Mouse (Mus musculus): ENCODE results near the gene Npas4.
"Not testable (repeated sequence)": the region's sequence is repeated elsewhere in the genome, so short reads cannot be mapped to it uniquely, and the experiment has no call there.

The Npas4 gene

DNA sequence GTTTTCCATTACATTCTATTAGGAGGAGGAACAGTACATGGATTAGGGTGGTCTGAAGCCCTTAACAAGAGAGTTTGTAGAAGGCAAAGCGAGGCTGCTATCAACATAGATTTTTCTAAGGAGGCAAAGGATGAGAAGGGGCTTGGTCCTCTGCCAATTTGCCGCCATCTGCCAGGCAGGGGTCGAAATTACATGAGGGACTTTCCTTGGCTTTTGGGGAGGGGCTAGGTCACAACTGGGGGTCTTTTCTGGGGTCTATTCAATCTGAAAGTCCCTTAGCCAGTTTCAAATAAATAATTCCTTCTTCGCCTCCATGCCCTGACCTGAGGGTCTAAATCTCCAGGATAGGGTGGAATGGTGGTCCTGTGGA is at the start of gene Npas4:
Gene Npas4 (minus strand): TSS at position 61 of the 370 bp plus-strand sequence.
- ATAC-seq (ENCODE audit: insufficient number of reproducible peaks, low FRiP score, low TSS enrichment): no peak

DNA sequence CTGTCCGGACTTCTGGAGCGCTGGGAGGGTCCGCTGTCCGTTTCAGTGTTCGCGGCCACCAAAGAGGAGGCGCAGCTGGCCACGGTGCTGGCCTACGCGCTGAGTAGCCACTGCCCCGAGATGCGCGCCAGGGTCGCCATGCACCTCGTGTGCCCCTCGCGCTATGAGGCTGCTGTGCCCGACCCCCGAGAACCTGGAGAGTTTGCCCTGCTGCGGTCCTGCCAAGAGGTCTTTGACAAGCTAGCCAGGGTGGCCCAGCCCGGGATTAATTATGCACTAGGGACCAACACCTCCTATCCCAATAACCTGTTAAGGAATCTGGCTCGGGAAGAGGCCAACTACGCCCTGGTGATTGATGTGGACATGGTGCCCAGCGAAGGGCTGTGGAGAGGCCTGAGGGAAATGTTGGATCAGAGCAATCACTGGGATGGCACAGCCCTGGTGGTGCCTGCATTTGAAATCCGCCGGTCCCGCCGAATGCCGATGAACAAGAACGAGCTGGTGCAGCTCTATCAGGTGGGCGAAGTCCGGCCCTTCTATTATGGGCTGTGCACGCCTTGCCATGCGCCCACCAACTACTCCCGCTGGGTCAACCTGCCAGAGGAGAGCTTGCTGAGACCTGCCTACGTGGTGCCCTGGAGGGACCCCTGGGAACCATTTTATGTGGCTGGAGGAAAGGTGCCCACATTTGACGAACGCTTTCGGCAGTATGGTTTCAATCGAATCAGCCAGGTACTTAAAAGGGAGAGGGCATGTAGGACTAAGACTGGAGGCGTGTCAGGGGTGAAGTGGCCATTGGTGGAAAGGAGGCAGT is 49.4 kb upstream of the Npas4 start:
- no peak for ATAC-seq (ENCODE audit: insufficient number of reproducible peaks, low FRiP score, low TSS enrichment)

DNA sequence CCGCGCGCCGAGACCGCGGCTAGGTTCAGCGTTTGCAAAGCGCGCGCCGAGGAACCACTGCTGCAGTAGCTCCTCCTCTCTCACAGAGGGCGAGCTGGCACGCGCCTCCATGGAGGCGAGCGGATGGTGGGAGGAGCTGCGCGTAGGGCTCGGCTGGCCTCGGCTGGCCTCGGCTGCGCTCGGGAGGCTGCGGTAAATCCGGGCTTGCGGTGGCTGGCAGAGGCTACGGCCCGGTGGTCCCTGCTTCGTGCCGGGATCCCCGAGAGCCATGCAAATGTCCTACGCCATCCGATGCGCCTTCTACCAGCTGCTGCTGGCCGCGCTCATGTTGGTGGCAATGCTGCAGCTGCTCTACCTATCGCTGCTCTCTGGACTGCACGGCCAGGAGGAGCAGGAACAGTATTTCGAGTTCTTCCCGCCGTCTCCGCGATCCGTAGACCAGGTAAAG is 48.6 kb upstream of the Npas4 start, which contains the start of the genes B4gat1 and AC124502.3:
Gene B4gat1 (plus strand): TSS at position 118 of the 448 bp plus-strand sequence.
Gene AC124502.3 (plus strand): TSS at position 183 of the 448 bp plus-strand sequence.
- peak; percentile 79; the same call in 1 of the 2 replicates for ATAC-seq (ENCODE audit: insufficient number of reproducible peaks, low FRiP score, low TSS enrichment)

GRCm38 (mm10) chr19:5037678-5038571 is 47.8 kb upstream of the Npas4 start:
- ATAC-seq (ENCODE audit: insufficient number of reproducible peaks, low FRiP score, low TSS enrichment): peak; percentile 16; the same call in 1 of the 2 replicates

- no peak for ATAC-seq (ENCODE audit: insufficient number of reproducible peaks, low FRiP score, low TSS enrichment)
These were observed 46.5 kb upstream of the Npas4 start for GRCm38 (mm10) chr19:5036577-5036976.

DNA sequence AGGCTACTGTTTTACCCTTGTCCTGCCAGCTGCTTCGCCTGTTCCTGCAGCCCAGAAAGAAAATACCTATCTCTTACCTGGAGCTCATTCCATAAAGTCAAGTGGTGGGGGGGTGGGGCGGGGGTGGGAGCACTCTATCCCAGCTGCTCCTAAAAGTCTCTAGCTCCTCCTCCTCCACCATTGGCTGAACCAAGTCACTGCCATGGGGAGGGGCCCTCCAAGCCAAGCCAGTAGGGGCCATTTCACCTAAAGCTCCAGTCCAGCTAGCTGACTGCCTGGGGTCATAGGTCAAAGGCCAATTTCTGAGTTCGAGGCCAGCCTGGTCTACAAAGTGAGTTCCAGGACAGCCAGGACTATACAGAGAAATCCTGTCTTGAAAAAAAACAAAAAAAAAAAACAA is 42.6 kb upstream of the Npas4 start:
- ATAC-seq (ENCODE audit: insufficient number of reproducible peaks, low FRiP score, low TSS enrichment): no peak

DNA sequence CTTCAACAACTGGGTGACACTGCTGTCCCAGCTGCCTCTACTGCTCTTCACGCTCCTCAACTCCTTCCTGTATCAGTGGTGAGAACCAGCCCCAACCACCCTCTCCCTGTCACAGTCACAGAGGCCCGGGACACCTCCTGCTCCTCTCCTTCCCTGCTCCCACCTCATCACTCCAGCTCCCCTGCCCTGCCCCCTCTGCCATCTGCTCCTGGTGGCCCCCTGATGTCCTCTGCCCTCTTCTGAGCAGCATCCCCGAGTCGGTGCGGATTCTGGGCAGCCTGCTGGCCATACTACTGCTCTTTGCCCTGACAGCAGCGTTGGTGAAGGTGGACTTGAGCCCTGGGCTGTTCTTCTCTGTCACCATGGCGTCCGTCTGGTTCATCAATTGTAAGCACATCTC is 36.0 kb upstream of the Npas4 start:
- no peak for ATAC-seq (ENCODE audit: insufficient number of reproducible peaks, low FRiP score, low TSS enrichment)

DNA sequence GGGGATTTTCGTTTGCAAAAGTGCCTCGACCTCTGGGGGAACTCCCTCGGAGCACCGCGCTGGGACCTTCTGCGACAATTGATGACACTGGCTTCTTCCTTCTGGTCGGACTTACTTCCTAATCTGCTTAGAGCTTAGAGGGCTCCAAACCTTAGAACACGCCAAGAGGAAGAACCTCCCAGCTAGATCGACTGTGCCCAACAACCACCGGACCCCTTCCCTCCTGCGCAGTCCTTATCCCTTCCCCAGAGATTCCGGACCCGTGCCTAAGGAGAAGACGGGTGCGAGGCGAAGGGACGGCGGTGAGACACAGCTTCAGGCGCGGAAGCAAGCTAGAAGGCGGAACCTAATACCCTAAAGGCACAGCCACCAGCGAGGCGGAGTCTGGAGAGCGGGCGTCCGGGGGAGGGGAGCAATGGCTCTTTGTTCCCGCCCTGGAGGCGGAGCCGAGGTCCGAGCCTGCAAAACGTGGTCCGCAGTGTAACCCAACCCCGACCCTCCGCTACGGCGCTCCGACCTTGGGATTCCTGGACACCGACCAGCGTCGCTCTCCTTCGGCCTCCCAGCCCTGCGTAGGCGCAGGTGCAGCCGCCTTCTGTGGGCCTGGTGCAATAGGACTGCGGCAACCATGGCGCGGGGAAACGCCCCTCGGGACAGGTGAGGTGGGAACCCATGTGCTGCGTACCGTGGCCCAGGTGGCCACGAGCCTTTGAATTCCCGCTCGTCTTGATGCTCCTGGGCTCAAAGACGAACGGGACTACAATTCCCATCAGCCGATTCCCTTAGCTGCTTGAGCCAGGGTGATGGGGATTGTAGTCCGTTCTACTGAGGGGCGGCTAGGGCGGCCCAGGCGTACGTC is 33.7 kb upstream of the Npas4 start, which contains the start of gene Slc29a2:
Gene Slc29a2 (plus strand): TSS at position 240 of the 859 bp plus-strand sequence.
- ATAC-seq (ENCODE audit: insufficient number of reproducible peaks, low FRiP score, low TSS enrichment): peak; percentile 92

GRCm38 (mm10) chr19:5021416-5021815 is 31.3 kb upstream of the Npas4 start:
- no peak for ATAC-seq (ENCODE audit: insufficient number of reproducible peaks, low FRiP score, low TSS enrichment)

DNA sequence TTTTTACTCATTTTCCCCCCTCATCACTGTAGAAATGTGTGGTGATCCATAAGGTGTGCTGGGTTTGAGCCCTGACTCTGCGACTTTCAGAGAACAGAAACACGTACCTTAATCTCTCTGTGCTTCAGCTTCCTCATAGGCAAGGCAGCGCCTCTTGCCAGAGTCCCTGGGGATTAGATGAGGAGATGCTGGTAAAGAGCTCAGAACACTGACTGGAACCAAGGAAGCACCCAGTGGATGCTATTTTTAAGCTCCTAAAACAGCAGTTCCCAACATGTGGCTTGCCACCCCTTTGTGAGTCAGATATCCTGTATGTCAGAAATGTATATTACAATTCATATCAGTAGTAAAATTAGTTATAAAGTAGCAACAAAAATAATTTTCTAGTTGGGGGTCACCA is 28.1 kb upstream of the Npas4 start:
- ATAC-seq (ENCODE audit: insufficient number of reproducible peaks, low FRiP score, low TSS enrichment): no peak

- no peak for ATAC-seq (ENCODE audit: insufficient number of reproducible peaks, low FRiP score, low TSS enrichment)
These were observed 27.5 kb upstream of the Npas4 start for GRCm38 (mm10) chr19:5017611-5018010.

DNA sequence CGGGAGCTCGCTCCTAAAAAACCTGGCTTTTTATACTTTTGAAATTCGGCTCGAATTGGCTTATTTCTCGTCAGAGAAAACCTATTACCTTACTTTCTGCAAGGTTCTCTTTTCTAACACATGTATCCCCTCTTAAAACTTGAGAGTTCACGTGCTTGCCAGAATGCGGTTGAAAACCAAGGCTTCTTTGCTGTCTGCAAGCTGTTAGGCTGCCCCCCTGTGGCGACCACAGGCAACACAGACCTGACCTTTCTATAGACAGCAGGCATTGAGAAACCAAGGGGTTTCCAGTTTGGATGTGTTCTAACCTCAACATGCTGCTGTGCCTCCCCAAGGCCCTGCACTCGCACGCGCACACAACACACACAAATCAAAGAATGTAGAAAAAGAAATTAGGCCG is 26.7 kb upstream of the Npas4 start:
- no peak; the same call in 1 of the 2 replicates for ATAC-seq (ENCODE audit: insufficient number of reproducible peaks, low FRiP score, low TSS enrichment)

DNA sequence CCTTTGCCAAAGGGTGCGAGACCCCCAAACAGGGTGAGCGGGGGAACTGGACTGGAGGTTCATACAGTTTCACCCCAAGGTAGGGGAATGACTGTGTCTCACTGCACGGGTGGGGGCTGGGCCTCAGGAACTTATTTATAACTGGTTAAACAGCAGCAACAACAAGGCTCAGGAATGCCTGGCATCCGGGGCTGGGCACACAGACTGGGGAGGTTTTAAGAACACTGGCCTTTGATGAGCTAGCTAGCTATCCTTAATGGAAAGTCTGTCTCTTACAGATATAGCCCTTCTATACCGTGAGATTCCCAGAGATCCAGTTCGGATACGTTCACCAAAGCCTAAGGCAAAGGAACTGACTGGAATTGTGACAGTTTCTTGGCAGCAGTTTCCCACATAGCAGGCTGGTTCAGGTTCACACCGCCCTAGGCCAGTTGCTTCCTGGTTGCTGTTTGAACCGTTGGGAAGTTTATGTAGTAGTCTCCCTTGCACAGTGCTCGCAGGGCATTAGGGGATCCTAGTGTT is 26.2 kb upstream of the Npas4 start:
- no peak for ATAC-seq (ENCODE audit: insufficient number of reproducible peaks, low FRiP score, low TSS enrichment)

DNA sequence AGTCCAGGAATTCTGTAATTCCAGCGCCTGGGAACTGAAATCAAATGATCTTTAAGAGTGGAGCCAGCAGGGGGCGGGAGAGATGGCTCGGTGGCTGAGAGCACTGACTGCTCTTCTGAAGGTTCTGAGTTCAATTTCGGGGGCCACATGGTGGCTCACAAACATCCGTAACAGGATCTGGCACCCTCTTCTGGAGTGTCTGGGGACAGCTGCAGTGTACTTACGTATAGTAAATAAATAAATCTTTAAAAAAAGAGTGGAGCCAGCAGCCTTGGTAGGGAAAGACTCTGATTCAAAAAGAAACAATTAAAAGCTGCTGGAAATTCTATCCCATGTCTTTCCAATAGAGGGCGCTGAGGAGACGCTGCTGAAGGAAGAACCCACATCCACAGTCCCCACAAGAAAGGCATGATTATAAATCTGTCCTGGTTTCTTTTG is 24.9 kb upstream of the Npas4 start:
- no peak for ATAC-seq (ENCODE audit: insufficient number of reproducible peaks, low FRiP score, low TSS enrichment)

DNA sequence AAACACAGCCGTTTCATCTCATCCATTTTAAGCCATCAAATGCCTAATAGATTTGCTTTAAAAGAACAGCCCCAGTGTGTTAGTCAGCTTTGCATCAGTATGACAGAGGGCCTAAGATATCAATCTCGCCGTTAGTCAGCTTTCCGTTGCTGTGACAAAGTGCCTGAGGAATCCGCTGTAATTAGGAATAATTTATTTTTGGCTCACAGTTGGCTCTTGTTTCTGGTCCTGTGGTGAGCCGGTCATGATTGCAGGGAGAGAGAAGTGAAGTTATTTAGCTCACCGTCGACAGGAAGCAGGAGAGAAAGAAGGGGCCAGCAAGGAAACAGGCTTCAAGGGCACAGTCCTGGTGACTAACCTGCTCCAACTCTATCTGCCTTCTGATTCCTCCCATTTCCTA is 23.0 kb upstream of the Npas4 start:
- ATAC-seq (ENCODE audit: insufficient number of reproducible peaks, low FRiP score, low TSS enrichment): no peak

DNA sequence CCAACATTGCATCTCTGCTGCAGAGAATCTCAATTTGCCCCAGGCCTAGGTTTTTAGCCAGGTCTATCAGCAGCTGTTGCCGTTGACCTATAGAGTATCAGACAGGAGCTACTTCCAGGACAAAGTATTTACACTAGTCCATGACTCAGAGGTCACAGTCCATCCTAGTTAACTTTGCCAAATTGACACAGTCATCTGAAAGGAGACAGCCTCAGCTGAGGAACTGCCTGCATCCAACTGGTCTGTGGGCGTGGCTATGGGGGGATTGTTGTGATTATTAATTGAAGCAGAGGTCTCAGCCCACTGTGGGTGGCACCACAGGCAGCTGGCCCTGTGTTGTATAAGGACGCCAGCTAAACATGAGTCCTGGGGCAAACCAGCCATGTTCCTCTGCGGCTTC is 14.8 kb upstream of the Npas4 start:
- ATAC-seq (ENCODE audit: insufficient number of reproducible peaks, low FRiP score, low TSS enrichment): no peak

GRCm38 (mm10) chr19:5003644-5004043 is 13.5 kb upstream of the Npas4 start:
- not testable (repeated sequence) for ATAC-seq (ENCODE audit: insufficient number of reproducible peaks, low FRiP score, low TSS enrichment)

- peak; percentile 83 for ATAC-seq (ENCODE audit: insufficient number of reproducible peaks, low FRiP score, low TSS enrichment)
These were observed 11.7 kb upstream of the Npas4 start for GRCm38 (mm10) chr19:5001666-5002406.
